Mouse (Mus musculus): ENCODE data around the gene Dnah1. TPM values are rescaled to one million over a fixed set of nuclear protein-coding genes. Genes with fewer than 3 reads are reported as not detected.
A peak's percentile ranks its signal among the peaks of the same experiment; 100 is the strongest.

The Dnah1 gene
- polyA plus RNA-seq, 1 experiment from 2014 or later = 1.5 TPM

- Histone ChIP-seq H3K9me3 (replicated peaks; ENCODE audit: control insufficient read depth, low read length) (no peaks in the 10 kb centered on the region), H3K36me3 (ENCODE audit: control insufficient read depth, insufficient read depth, low read length) (no peaks in the 10 kb centered on the region), H3K9ac (ENCODE audit: low read depth, low read length) (no peak overlapping the region), H3K4me1 (ENCODE audit: control insufficient read depth, insufficient read depth, low read length) (no peaks in the 10 kb centered on the region), H3K27ac (ENCODE audit: low read depth, low read length) (no peak overlapping the region), H3K4me3 (ENCODE audit: low read depth, low read length) (no peak overlapping the region), H3K4me2 (no peak overlapping the region), H3K27me3 (ENCODE audit: control insufficient read depth, insufficient read depth, low read length) (peaks cover 3% of the 10 kb centered on the region; the same call in 1 of the 2 replicates)
- WGBS (ENCODE audit: insufficient replicate concordance) = 64% methylated on average over 3 of the region's 3 CpGs
- ATAC-seq (replicated peaks; ENCODE audit: insufficient number of reproducible peaks, low FRiP score, low TSS enrichment) = no peak
Observed at GRCm38 (mm10) chr14:31313192-31313591, 10.5 kb downstream of the Dnah1 start.

DNA sequence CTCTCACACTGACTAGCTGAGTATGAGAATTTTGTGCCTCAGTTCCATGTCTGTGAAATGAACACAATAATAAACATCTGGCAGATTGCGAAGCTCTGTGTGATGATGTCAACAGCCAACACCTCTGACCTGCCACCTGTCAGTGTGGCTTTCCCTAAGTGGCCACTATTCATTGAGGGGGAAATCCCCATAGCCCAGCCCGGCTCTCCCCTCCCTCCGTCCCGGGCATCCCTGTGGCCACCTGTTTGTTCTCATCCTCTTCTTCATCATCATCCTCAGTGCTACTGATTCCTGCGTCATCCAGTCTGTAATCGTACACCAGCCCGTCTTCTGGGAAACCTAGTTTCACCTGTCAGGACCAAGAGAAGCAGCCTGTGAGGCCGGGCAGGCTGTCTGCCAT, 38.0 kb downstream of the Dnah1 start:
- Histone ChIP-seq H3K9ac (ENCODE audit: low read depth, low read length) (no peak overlapping the region), H3K9me3 (replicated peaks; ENCODE audit: control insufficient read depth, low read length) (no peaks in the 10 kb centered on the region), H3K4me1 (ENCODE audit: control insufficient read depth, insufficient read depth, low read length) (no peaks in the 10 kb centered on the region), H3K4me3 (ENCODE audit: low read depth, low read length) (no peak overlapping the region), H3K4me2 (no peak overlapping the region), H3K27me3 (ENCODE audit: control insufficient read depth, insufficient read depth, low read length) (0 out of 2 replicates have a peak, but pooled peaks cover 3% of the 10 kb centered on the region), H3K36me3 (ENCODE audit: control insufficient read depth, insufficient read depth, low read length) (no peaks in the 10 kb centered on the region), H3K27ac (ENCODE audit: low read depth, low read length) (no peak overlapping the region)
- ATAC-seq (replicated peaks; ENCODE audit: insufficient number of reproducible peaks, low FRiP score, low TSS enrichment) = no peak
- 73% methylated on average over 8 of the region's 8 CpGs for WGBS (ENCODE audit: insufficient replicate concordance)

DNA sequence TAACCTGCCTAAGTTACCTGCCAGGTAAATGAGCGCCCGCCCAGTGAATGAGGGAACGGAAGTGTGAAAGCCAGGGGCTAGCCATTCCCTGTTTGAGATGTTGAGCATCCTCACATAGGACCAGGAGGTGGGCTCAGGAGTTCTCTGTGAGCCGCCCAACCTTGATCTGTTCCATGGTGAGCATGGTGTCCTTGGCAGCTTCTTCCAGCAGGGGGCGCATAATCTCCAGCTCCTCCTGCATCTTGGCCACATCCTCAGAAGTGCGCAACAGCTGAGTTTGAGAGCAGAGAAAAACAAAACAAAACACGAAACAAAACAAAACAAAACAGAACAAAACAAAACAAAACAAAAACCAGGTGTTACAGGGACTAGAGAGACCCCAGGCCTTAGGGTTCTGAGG, 51.5 kb downstream of the Dnah1 start:
- peaks cover 5% of the 10 kb centered on the region; the same call in 1 of the 2 replicates for H3K27me3 ChIP-seq (ENCODE audit: control insufficient read depth, insufficient read depth, low read length)
- no peaks in the 10 kb centered on the region for H3K36me3 ChIP-seq (ENCODE audit: control insufficient read depth, insufficient read depth, low read length)
- no peaks in the 10 kb centered on the region for H3K9me3 ChIP-seq (replicated peaks; ENCODE audit: control insufficient read depth, low read length)
- no peak overlapping the region for H3K4me3 ChIP-seq (ENCODE audit: low read depth, low read length)
- no peak for ATAC-seq (replicated peaks; ENCODE audit: insufficient number of reproducible peaks, low FRiP score, low TSS enrichment)
- peaks cover 9% of the 10 kb centered on the region; the same call in 1 of the 2 replicates for H3K4me1 ChIP-seq (ENCODE audit: control insufficient read depth, insufficient read depth, low read length)
- no peak overlapping the region for H3K4me2 ChIP-seq
- H3K9ac ChIP-seq (ENCODE audit: low read depth, low read length) = no peak overlapping the region
- no peak overlapping the region for H3K27ac ChIP-seq (ENCODE audit: low read depth, low read length)
- WGBS (ENCODE audit: insufficient replicate concordance) = 17% methylated on average over 7 of the region's 7 CpGs

GRCm38 (mm10) chr14:31271121-31271520, 52.6 kb downstream of the Dnah1 start:
- H3K36me3 ChIP-seq (ENCODE audit: control insufficient read depth, insufficient read depth, low read length) = no peaks in the 10 kb centered on the region
- H3K9me3 ChIP-seq (replicated peaks; ENCODE audit: control insufficient read depth, low read length) = no peaks in the 10 kb centered on the region
- H3K27me3 ChIP-seq (ENCODE audit: control insufficient read depth, insufficient read depth, low read length) = peaks cover 5% of the 10 kb centered on the region; the same call in 1 of the 2 replicates
- 88% methylated on average over 6 of the region's 6 CpGs for WGBS (ENCODE audit: insufficient replicate concordance)
- peaks cover 9% of the 10 kb centered on the region; the same call in 1 of the 2 replicates for H3K4me1 ChIP-seq (ENCODE audit: control insufficient read depth, insufficient read depth, low read length)
- H3K27ac ChIP-seq (ENCODE audit: low read depth, low read length) = no peak overlapping the region
- H3K4me2 ChIP-seq = no peak overlapping the region
- ATAC-seq (replicated peaks; ENCODE audit: insufficient number of reproducible peaks, low FRiP score, low TSS enrichment) = no peak
- H3K9ac ChIP-seq (ENCODE audit: low read depth, low read length) = no peak overlapping the region
- no peak overlapping the region for H3K4me3 ChIP-seq (ENCODE audit: low read depth, low read length)

DNA sequence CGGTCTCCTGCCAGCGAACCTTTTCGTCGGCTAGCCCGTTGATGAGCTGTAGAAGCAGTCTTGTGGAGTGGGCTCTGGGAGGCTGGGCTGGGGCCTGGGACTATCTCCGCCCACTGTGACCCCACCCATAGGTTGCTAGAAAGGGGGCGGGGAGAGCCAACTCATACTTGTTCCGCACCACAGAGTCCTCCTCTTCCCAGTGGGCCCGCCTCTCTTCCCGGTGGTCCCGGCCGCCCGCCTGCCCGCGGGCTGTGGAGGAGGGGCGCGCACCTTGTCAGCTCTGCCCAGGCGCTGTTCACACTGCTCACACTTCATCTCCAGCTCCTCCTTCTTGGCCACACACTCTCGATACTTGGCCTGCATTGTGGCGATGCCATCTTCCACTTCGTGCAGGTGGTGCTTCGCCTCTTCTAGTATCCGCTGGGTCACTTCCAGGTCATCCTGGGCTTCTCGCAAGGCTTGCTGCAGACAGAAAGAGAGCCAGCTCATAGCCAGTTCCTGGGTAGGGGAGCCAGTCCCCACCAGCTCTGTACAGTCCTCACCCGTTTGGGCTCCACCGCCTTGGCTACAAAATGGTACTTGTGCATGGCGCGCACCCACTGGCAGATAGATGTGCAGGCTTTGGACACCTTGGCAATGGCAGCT, 54.1 kb downstream of the Dnah1 start:
- peak; percentile 55; the same call in 1 of the 2 replicates for ATAC-seq (replicated peaks; ENCODE audit: insufficient number of reproducible peaks, low FRiP score, low TSS enrichment)
- WGBS (ENCODE audit: insufficient replicate concordance) = 13% methylated on average over 27 of the region's 28 CpGs

DNA sequence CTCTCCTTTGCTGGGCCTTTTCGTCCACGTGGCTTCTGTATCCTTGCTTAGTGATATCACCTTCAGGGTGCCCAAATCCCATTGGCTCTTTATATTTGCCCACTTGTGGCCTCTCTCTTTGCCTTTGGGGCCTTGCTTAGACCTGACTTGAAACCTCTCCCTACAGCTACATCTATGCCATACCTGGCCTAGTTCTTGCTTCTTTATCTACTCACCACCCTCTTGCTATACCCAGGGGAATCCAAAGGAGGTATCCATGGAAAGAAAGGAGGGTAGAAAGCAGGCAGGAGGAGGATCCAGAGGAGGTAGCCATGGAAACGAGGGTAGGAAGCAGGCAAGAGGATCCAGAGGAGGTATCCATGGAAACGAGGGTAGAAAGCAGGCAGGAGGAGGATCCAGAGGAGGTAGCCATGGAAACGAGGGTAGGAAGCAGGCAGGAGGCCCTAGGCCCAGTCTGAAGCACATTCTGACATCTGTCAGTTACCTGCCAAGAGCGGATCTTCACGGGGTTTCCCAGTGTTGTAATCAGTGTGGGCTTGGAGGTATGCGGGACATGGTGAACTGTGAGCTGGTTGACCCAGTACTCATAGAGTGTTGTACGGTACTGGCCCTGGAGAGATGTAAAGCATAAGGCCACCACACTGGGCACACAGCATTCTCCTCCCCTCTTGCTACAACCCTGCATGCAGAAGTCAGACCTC, 55.2 kb downstream of the Dnah1 start:
- Histone ChIP-seq H3K36me3 (ENCODE audit: control insufficient read depth, insufficient read depth, low read length) (no peaks in the 10 kb centered on the region), H3K27ac (ENCODE audit: low read depth, low read length) (no peak overlapping the region), H3K4me3 (ENCODE audit: low read depth, low read length) (no peak overlapping the region), H3K4me2 (peak overlapping the region; percentile 66), H3K27me3 (ENCODE audit: control insufficient read depth, insufficient read depth, low read length) (peaks cover 5% of the 10 kb centered on the region; the same call in 1 of the 2 replicates), H3K4me1 (ENCODE audit: control insufficient read depth, insufficient read depth, low read length) (peaks cover 9% of the 10 kb centered on the region; the same call in 1 of the 2 replicates), H3K9me3 (replicated peaks; ENCODE audit: control insufficient read depth, low read length) (no peaks in the 10 kb centered on the region), H3K9ac (ENCODE audit: low read depth, low read length) (no peak overlapping the region)
- 76% methylated on average over 9 of the region's 9 CpGs for WGBS (ENCODE audit: insufficient replicate concordance)
- ATAC-seq (replicated peaks; ENCODE audit: insufficient number of reproducible peaks, low FRiP score, low TSS enrichment) = no peak

More for the DNA sequence above, 54.1 kb downstream of the Dnah1 start:
- Histone ChIP-seq H3K4me2 (peak overlapping the region; percentile 66), H3K9me3 (replicated peaks; ENCODE audit: control insufficient read depth, low read length) (no peaks in the 10 kb centered on the region), H3K27me3 (ENCODE audit: control insufficient read depth, insufficient read depth, low read length) (peaks cover 5% of the 10 kb centered on the region; the same call in 1 of the 2 replicates), H3K36me3 (ENCODE audit: control insufficient read depth, insufficient read depth, low read length) (no peaks in the 10 kb centered on the region), H3K4me1 (ENCODE audit: control insufficient read depth, insufficient read depth, low read length) (peaks cover 9% of the 10 kb centered on the region; the same call in 1 of the 2 replicates), H3K27ac (ENCODE audit: low read depth, low read length) (no peak overlapping the region), H3K9ac (ENCODE audit: low read depth, low read length) (peak overlapping the region; percentile 60), H3K4me3 (ENCODE audit: low read depth, low read length) (peak overlapping the region; percentile 38)

GRCm38 (mm10) chr14:31267649-31268048, 56.0 kb downstream of the Dnah1 start:
- no peaks in the 10 kb centered on the region for H3K9me3 ChIP-seq (replicated peaks; ENCODE audit: control insufficient read depth, low read length)
- no peak overlapping the region for H3K9ac ChIP-seq (ENCODE audit: low read depth, low read length)
- H3K4me2 ChIP-seq = no peak overlapping the region
- no peak overlapping the region for H3K27ac ChIP-seq (ENCODE audit: low read depth, low read length)
- H3K4me1 ChIP-seq (ENCODE audit: control insufficient read depth, insufficient read depth, low read length) = peaks cover 9% of the 10 kb centered on the region; the same call in 1 of the 2 replicates
- H3K4me3 ChIP-seq (ENCODE audit: low read depth, low read length) = no peak overlapping the region
- H3K36me3 ChIP-seq (ENCODE audit: control insufficient read depth, insufficient read depth, low read length) = no peaks in the 10 kb centered on the region
- no peak for ATAC-seq (replicated peaks; ENCODE audit: insufficient number of reproducible peaks, low FRiP score, low TSS enrichment)
- peaks cover 5% of the 10 kb centered on the region; the same call in 1 of the 2 replicates for H3K27me3 ChIP-seq (ENCODE audit: control insufficient read depth, insufficient read depth, low read length)
- 86% methylated on average over 11 of the region's 11 CpGs for WGBS (ENCODE audit: insufficient replicate concordance)

DNA sequence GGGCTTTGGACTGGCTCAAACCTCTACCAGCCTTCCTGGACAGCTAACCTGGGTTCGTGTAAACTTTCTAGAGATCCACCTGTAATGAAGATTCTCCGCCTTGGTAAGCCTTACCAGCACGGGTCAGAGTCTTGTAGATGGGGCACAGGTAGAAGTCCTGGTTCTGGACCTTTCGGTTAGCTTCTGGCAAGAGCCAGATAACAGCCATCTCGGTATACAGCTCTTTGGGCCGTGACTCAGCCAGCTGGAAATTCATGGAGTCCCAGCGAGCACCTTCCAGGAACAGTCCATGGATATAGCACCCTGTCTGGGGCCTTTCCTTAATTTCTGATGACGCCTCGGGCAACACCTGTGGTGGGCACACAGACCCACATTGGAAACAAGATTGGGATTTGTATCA, 62.8 kb downstream of the Dnah1 start:
- Histone ChIP-seq H3K4me2 (no peak overlapping the region), H3K4me3 (ENCODE audit: low read depth, low read length) (no peak overlapping the region), H3K9me3 (replicated peaks; ENCODE audit: control insufficient read depth, low read length) (no peaks in the 10 kb centered on the region), H3K27ac (ENCODE audit: low read depth, low read length) (no peak overlapping the region; the same call in 1 of the 2 replicates), H3K36me3 (ENCODE audit: control insufficient read depth, insufficient read depth, low read length) (peaks cover 38% of the 10 kb centered on the region), H3K4me1 (ENCODE audit: control insufficient read depth, insufficient read depth, low read length) (no peaks in the 10 kb centered on the region), H3K27me3 (ENCODE audit: control insufficient read depth, insufficient read depth, low read length) (no peaks in the 10 kb centered on the region), H3K9ac (ENCODE audit: low read depth, low read length) (no peak overlapping the region)
- WGBS (ENCODE audit: insufficient replicate concordance) = 91% methylated on average over 9 of the region's 9 CpGs
- no peak for ATAC-seq (replicated peaks; ENCODE audit: insufficient number of reproducible peaks, low FRiP score, low TSS enrichment)
